Mouse (Mus musculus): ENCODE data around the gene Srpk3.

GRCm38 (mm10) chrX:73748977-73749376 lies 25.2 kb upstream of the Srpk3 start:
- no peak for TF ChIP-seq POLR2A (IDR thresholded peaks at IDR 0.05; ENCODE audit: control insufficient read depth, extremely low read depth, insufficient read depth, low read length, poor library complexity)
- TF ChIP-seq CTCF (IDR thresholded peaks at IDR 0.05; ENCODE audit: borderline replicate concordance, control insufficient read depth, extremely low read depth, insufficient read depth, low read length, poor library complexity), result no peak

Measured in thymus, adult 2 months (tissue).